Mouse (Mus musculus): ENCODE results near the gene Brix1. TPM values are rescaled to one million over a fixed set of nuclear protein-coding genes. Genes with fewer than 3 reads are reported as not detected.

Brix1 gene
- polyA plus RNA-seq, 2 experiments = 14.9 to 72.3 TPM

- no peak for DNase-seq (ENCODE audit: low read depth in 3 of 3, low spot score in 3 of 3)
- H3K4me2 ChIP-seq (ENCODE audit: low read depth) = no peak overlapping the region
- no peak overlapping the region for H3K27ac ChIP-seq
- no peak overlapping the region for H3K4me3 ChIP-seq (ENCODE audit: insufficient read depth in 1 of 2, low read depth in 2 of 2, low read length in 2 of 2)
- no peak overlapping the region for H3K9ac ChIP-seq (replicated peaks)
- H3K4me1 ChIP-seq (replicated peaks; ENCODE audit: control insufficient read depth in 2 of 2, insufficient read depth in 2 of 2, low read length in 1 of 2) = peaks cover 0 to 4% of the 10 kb centered on the region in 2 experiments; a peak in 1 of 4 replicates
- no peaks in the 10 kb centered on the region for H3K9me3 ChIP-seq (ENCODE audit: control insufficient read depth, low read length)
- 73% methylated on average over 12 of the region's 12 CpGs for WGBS (ENCODE audit: insufficient replicate concordance)
- H3K27me3 ChIP-seq (ENCODE audit: control insufficient read depth, insufficient read depth, low read length) = no peaks in the 10 kb centered on the region
- no peak for ATAC-seq (ENCODE audit: insufficient read depth)
- TF ChIP-seq CTCF (IDR thresholded peaks at IDR 0.05; ENCODE audit: low read depth) (no peak), EP300 (IDR thresholded peaks at IDR 0.05; ENCODE audit: low read depth) (no peak)
- H3K36me3 ChIP-seq (replicated peaks; ENCODE audit: control insufficient read depth, insufficient read depth, low read depth) = peaks cover 6% of the 10 kb centered on the region; the same call in 1 of the 2 replicates
Observed at GRCm38 (mm10) chr15:10460986-10461385, 24.8 kb downstream of the Brix1 start.

- H3K36me3 ChIP-seq (replicated peaks; ENCODE audit: control insufficient read depth, insufficient read depth, low read depth) = peaks cover 6% of the 10 kb centered on the region
- WGBS (ENCODE audit: insufficient replicate concordance) = 60% methylated on average over 3 of the region's 3 CpGs
- no peak for TF ChIP-seq CTCF (IDR thresholded peaks at IDR 0.05; ENCODE audit: low read depth)
- TF ChIP-seq EP300 (IDR thresholded peaks at IDR 0.05; ENCODE audit: low read depth) = no peak
- no peaks in the 10 kb centered on the region for H3K4me1 ChIP-seq (replicated peaks; ENCODE audit: control insufficient read depth in 2 of 2, insufficient read depth in 2 of 2, low read length in 1 of 2)
- H3K9ac ChIP-seq (replicated peaks) = no peak overlapping the region
- H3K4me2 ChIP-seq (ENCODE audit: low read depth) = no peak overlapping the region
- H3K4me3 ChIP-seq (ENCODE audit: insufficient read depth in 1 of 2, low read depth in 2 of 2, low read length in 2 of 2) = no peak overlapping the region
- H3K27ac ChIP-seq = no peak overlapping the region
- no peaks in the 10 kb centered on the region for H3K9me3 ChIP-seq (ENCODE audit: control insufficient read depth, low read length)
- H3K27me3 ChIP-seq (ENCODE audit: control insufficient read depth, insufficient read depth, low read length) = no peaks in the 10 kb centered on the region
- ATAC-seq (ENCODE audit: insufficient read depth) = no peak
- DNase-seq (ENCODE audit: low read depth in 3 of 3, low spot score in 3 of 3) = no peak
Observed at GRCm38 (mm10) chr15:10447102-10447501, 38.6 kb downstream of the Brix1 start.

- Histone ChIP-seq H3K4me1 (replicated peaks; ENCODE audit: control insufficient read depth in 2 of 2, insufficient read depth in 2 of 2, low read length in 1 of 2) (no peaks in the 10 kb centered on the region), H3K9ac (replicated peaks) (no peak overlapping the region), H3K9me3 (ENCODE audit: control insufficient read depth, low read length) (no peaks in the 10 kb centered on the region), H3K27me3 (ENCODE audit: control insufficient read depth, insufficient read depth, low read length) (no peaks in the 10 kb centered on the region), H3K4me3 (ENCODE audit: insufficient read depth in 1 of 2, low read depth in 2 of 2, low read length in 2 of 2) (no peak overlapping the region), H3K4me2 (ENCODE audit: low read depth) (no peak overlapping the region), H3K27ac (no peak overlapping the region), H3K36me3 (replicated peaks; ENCODE audit: control insufficient read depth, insufficient read depth, low read depth) (no peaks in the 10 kb centered on the region)
- ATAC-seq (ENCODE audit: insufficient read depth) (no peak), DNase-seq (ENCODE audit: low read depth in 3 of 3, low spot score in 3 of 3) (no peak)
- TF ChIP-seq CTCF (IDR thresholded peaks at IDR 0.05; ENCODE audit: low read depth) = no peak
- TF ChIP-seq EP300 (IDR thresholded peaks at IDR 0.05; ENCODE audit: low read depth) = no peak
- WGBS (ENCODE audit: insufficient replicate concordance) = 72% methylated on average over 1 of the region's 1 CpGs
Observed at GRCm38 (mm10) chr15:10442275-10442674, 43.5 kb downstream of the Brix1 start.

- no peaks in the 10 kb centered on the region for H3K36me3 ChIP-seq (replicated peaks; ENCODE audit: control insufficient read depth, insufficient read depth, low read depth)
- DNase-seq (ENCODE audit: low read depth in 3 of 3, low spot score in 3 of 3) = no peak
- H3K9me3 ChIP-seq (ENCODE audit: control insufficient read depth, low read length) = no peaks in the 10 kb centered on the region
- H3K27ac ChIP-seq = no peak overlapping the region
- TF ChIP-seq EP300 (IDR thresholded peaks at IDR 0.05; ENCODE audit: low read depth) (no peak), CTCF (IDR thresholded peaks at IDR 0.05; ENCODE audit: low read depth) (no peak)
- no peak overlapping the region for H3K4me3 ChIP-seq (ENCODE audit: insufficient read depth in 1 of 2, low read depth in 2 of 2, low read length in 2 of 2)
- no peak overlapping the region for H3K4me2 ChIP-seq (ENCODE audit: low read depth)
- no peaks in the 10 kb centered on the region for H3K27me3 ChIP-seq (ENCODE audit: control insufficient read depth, insufficient read depth, low read length)
- 75% methylated on average over 9 of the region's 9 CpGs for WGBS (ENCODE audit: insufficient replicate concordance)
- ATAC-seq (ENCODE audit: insufficient read depth) = no peak
- no peak overlapping the region for H3K9ac ChIP-seq (replicated peaks)
- H3K4me1 ChIP-seq (replicated peaks; ENCODE audit: control insufficient read depth in 2 of 2, insufficient read depth in 2 of 2, low read length in 1 of 2) = no peaks in the 10 kb centered on the region
Observed at GRCm38 (mm10) chr15:10441493-10441892, 44.3 kb downstream of the Brix1 start.

GRCm38 (mm10) chr15:10439963-10440362 is 45.8 kb downstream of the Brix1 start:
- Histone ChIP-seq H3K4me2 (ENCODE audit: low read depth) (no peak overlapping the region), H3K9ac (replicated peaks) (no peak overlapping the region), H3K36me3 (replicated peaks; ENCODE audit: control insufficient read depth, insufficient read depth, low read depth) (no peaks in the 10 kb centered on the region), H3K4me1 (replicated peaks; ENCODE audit: control insufficient read depth in 2 of 2, insufficient read depth in 2 of 2, low read length in 1 of 2) (no peaks in the 10 kb centered on the region), H3K27me3 (ENCODE audit: control insufficient read depth, insufficient read depth, low read length) (no peaks in the 10 kb centered on the region), H3K9me3 (ENCODE audit: control insufficient read depth, low read length) (no peaks in the 10 kb centered on the region), H3K4me3 (ENCODE audit: insufficient read depth in 1 of 2, low read depth in 2 of 2, low read length in 2 of 2) (no peak overlapping the region), H3K27ac (no peak overlapping the region)
- ATAC-seq (ENCODE audit: insufficient read depth) = no peak
- 68% methylated on average over 6 of the region's 6 CpGs for WGBS (ENCODE audit: insufficient replicate concordance)
- TF ChIP-seq CTCF (IDR thresholded peaks at IDR 0.05; ENCODE audit: low read depth) = no peak
- no peak for TF ChIP-seq EP300 (IDR thresholded peaks at IDR 0.05; ENCODE audit: low read depth)
- no peak for DNase-seq (ENCODE audit: low read depth in 3 of 3, low spot score in 3 of 3)

All from liver, embryonic 14.5 days (tissue).